ENCODE assay signal across 8 mouse cellular contexts in genomic region chr15:103240160-103241028, GRCm38 (mm10). TPM values are rescaled to one million over a fixed set of nuclear protein-coding genes. Genes with fewer than 3 reads are reported as not detected.
A peak's percentile ranks its signal among the peaks of the same experiment; 100 is the strongest.
DNase-seq lines count a peak whose midpoint lies in the region; ATAC-seq and TF ChIP-seq lines count a peak whose summit lies in the region.

Gene Hnrnpa1, plus strand, starts transcription at chr15:103240432.

- TF ChIP-seq POLR2A in CH12.LX (IDR thresholded peaks at IDR 0.05; ENCODE audit: low read depth, low read length) = peak; percentile 96
- TF ChIP-seq POLR2A in testis, adult 2 months (IDR thresholded peaks at IDR 0.05; ENCODE audit: control insufficient read depth, low read depth, low read length) = peak; percentile 95

- TF ChIP-seq RAD21 in CH12.LX (IDR thresholded peaks at IDR 0.05; ENCODE audit: low read depth, low read length) = no peak

- under 1% methylated on average over 47 of the region's 47 CpGs for WGBS in forebrain, embryonic 11.5 days
- under 1% methylated on average over 47 of the region's 47 CpGs for WGBS in heart, embryonic 16.5 days
- WGBS in liver, embryonic 15.5 days (ENCODE audit: insufficient replicate concordance) = 0% methylated on average over 47 of the region's 47 CpGs
- under 1% methylated on average over 47 of the region's 47 CpGs for WGBS in neural tube, embryonic 12.5 days

- peaks cover 0 to 35% of the 10 kb centered on the region in 2 experiments; a peak in 3 of 4 replicates for H3K4me1 ChIP-seq in CH12.LX (ENCODE audit: control insufficient read depth in 1 of 2, insufficient read depth in 2 of 2)
- H3K4me1 ChIP-seq in forebrain, embryonic 11.5 days (replicated peaks; ENCODE audit: control insufficient read depth, insufficient read depth, low read length) = peaks cover 12% of the 10 kb centered on the region; the same call in 1 of the 2 replicates
- H3K4me1 ChIP-seq in heart, embryonic 16.5 days (ENCODE audit: control insufficient read depth, insufficient read depth, low read length) = peaks cover 35% of the 10 kb centered on the region
- peaks cover 50% of the 10 kb centered on the region for H3K4me1 ChIP-seq in liver, embryonic 15.5 days (replicated peaks)
- H3K4me1 ChIP-seq in neural tube, embryonic 12.5 days = peaks cover 33% of the 10 kb centered on the region
- H3K4me1 ChIP-seq in testis, adult 2 months (ENCODE audit: control insufficient read depth, insufficient read depth, low read length) = no peaks in the 10 kb centered on the region

- no peaks in the 10 kb centered on the region for H3K9me3 ChIP-seq in CH12.LX (replicated peaks; ENCODE audit: low read length)
- H3K9me3 ChIP-seq in forebrain, embryonic 11.5 days (ENCODE audit: control insufficient read depth, low read length) = no peaks in the 10 kb centered on the region
- H3K9me3 ChIP-seq in heart, embryonic 16.5 days (replicated peaks; ENCODE audit: control insufficient read depth, low read length) = no peaks in the 10 kb centered on the region
- H3K9me3 ChIP-seq in liver, embryonic 15.5 days (replicated peaks) = no peaks in the 10 kb centered on the region
- H3K9me3 ChIP-seq in neural tube, embryonic 12.5 days = no peaks in the 10 kb centered on the region

- H3K36me3 ChIP-seq in CH12.LX (replicated peaks in 1 of 2; ENCODE audit: control insufficient read depth in 1 of 2, insufficient read depth in 1 of 2, low read length in 1 of 2) = peaks cover 34 to 46% of the 10 kb centered on the region in 2 experiments
- peaks cover 22% of the 10 kb centered on the region; the same call in 1 of the 2 replicates for H3K36me3 ChIP-seq in forebrain, embryonic 11.5 days (ENCODE audit: control insufficient read depth, insufficient read depth, low read length)
- peaks cover 33% of the 10 kb centered on the region for H3K36me3 ChIP-seq in heart, embryonic 16.5 days (ENCODE audit: control insufficient read depth, insufficient read depth)
- peaks cover 63% of the 10 kb centered on the region for H3K36me3 ChIP-seq in liver, embryonic 15.5 days (replicated peaks)
- peaks cover 35% of the 10 kb centered on the region for H3K36me3 ChIP-seq in neural tube, embryonic 12.5 days
- H3K36me3 ChIP-seq in testis, adult 2 months (ENCODE audit: control insufficient read depth, insufficient read depth, low read length) = peaks cover 3% of the 10 kb centered on the region

- in situ Hi-C loops in CH12.LX (cut with MboI; ENCODE audit: low pct_ligation_motif_present, low pct_unique_long_range_greater_than_20kb, low sequenced_read_pairs) = no loop called here

- H3K27me3 ChIP-seq in CH12.LX (replicated peaks) = no peaks in the 10 kb centered on the region
- no peaks in the 10 kb centered on the region for H3K27me3 ChIP-seq in forebrain, embryonic 11.5 days (ENCODE audit: control insufficient read depth, insufficient read depth, low read length)
- no peaks in the 10 kb centered on the region for H3K27me3 ChIP-seq in heart, embryonic 16.5 days (ENCODE audit: control insufficient read depth, insufficient read depth, low read length)
- H3K27me3 ChIP-seq in liver, embryonic 15.5 days = no peaks in the 10 kb centered on the region
- H3K27me3 ChIP-seq in neural tube, embryonic 12.5 days (replicated peaks) = no peaks in the 10 kb centered on the region
- no peaks in the 10 kb centered on the region for H3K27me3 ChIP-seq in testis, adult 2 months (ENCODE audit: control insufficient read depth, insufficient read depth, low read length)

- peak within 1 kb of the TSS; percentile 86 for H3K27ac ChIP-seq in CH12.LX (ENCODE audit: insufficient read depth, low read depth)
- peak within 1 kb of the TSS; percentile 96 for H3K27ac ChIP-seq in forebrain, embryonic 11.5 days (ENCODE audit: low read depth, low read length)
- H3K27ac ChIP-seq in heart, embryonic 16.5 days (ENCODE audit: low read length) = peak within 1 kb of the TSS; percentile 98
- peak within 1 kb of the TSS; percentile 98 for H3K27ac ChIP-seq in liver, embryonic 15.5 days (replicated peaks)
- H3K27ac ChIP-seq in neural tube, embryonic 12.5 days = peak within 1 kb of the TSS; percentile 81
- H3K27ac ChIP-seq in testis, adult 2 months (ENCODE audit: control insufficient read depth, insufficient read depth, low read depth, low read length) = peak within 1 kb of the TSS; percentile 99

- peak; percentile 100 for DNase-seq in CH12.LX (ENCODE audit: extremely low read depth)
- DNase-seq in c-Kit-positive CD71-positive TER-119-negative erythroid progenitor cells, embryonic 14.5 days (ENCODE audit: low read depth) = peak; percentile 98
- peak; percentile 91 for DNase-seq in forebrain, embryonic 11.5 days (ENCODE audit: low spot score)
- peak; percentile 91 to 98 for DNase-seq in kidney, postnatal 36 days

- peak within 1 kb of the TSS; percentile 97; the same call in 1 of the 2 replicates for H3K4me2 ChIP-seq in CH12.LX (ENCODE audit: insufficient read depth, low read depth, poor library complexity, severe bottlenecking)
- H3K4me2 ChIP-seq in forebrain, embryonic 11.5 days (ENCODE audit: low read depth, low read length, severe bottlenecking) = peak within 1 kb of the TSS; percentile 73
- peak within 1 kb of the TSS; percentile 86 for H3K4me2 ChIP-seq in heart, embryonic 16.5 days (ENCODE audit: low read depth, low read length)
- H3K4me2 ChIP-seq in liver, embryonic 15.5 days = peak within 1 kb of the TSS; percentile 83
- H3K4me2 ChIP-seq in neural tube, embryonic 12.5 days (replicated peaks) = peak within 1 kb of the TSS; percentile 95

- TF ChIP-seq EP300 in CH12.LX (IDR thresholded peaks at IDR 0.05; ENCODE audit: low read length) = no peak

- peak within 1 kb of the TSS; percentile 59 to 77 (median 74) for H3K4me3 ChIP-seq in CH12.LX (replicated peaks in 1 of 3; ENCODE audit: low read depth in 2 of 3, low read length in 2 of 3, poor library complexity in 1 of 3)
- peak within 1 kb of the TSS; percentile 78 for H3K4me3 ChIP-seq in forebrain, embryonic 11.5 days (ENCODE audit: low read depth, low read length)
- peak within 1 kb of the TSS; percentile 75 for H3K4me3 ChIP-seq in heart, embryonic 16.5 days (ENCODE audit: low read length)
- H3K4me3 ChIP-seq in liver, embryonic 15.5 days (replicated peaks) = peak within 1 kb of the TSS; percentile 84
- H3K4me3 ChIP-seq in neural tube, embryonic 12.5 days = peak within 1 kb of the TSS; percentile 60
- H3K4me3 ChIP-seq in testis, adult 2 months (ENCODE audit: control insufficient read depth, low read depth, low read length) = peak within 1 kb of the TSS; percentile 99

- ATAC-seq in forebrain, embryonic 11.5 days (replicated peaks; ENCODE audit: low FRiP score) = peak; percentile 91
- peak; percentile 90 for ATAC-seq in heart, embryonic 16.5 days (replicated peaks; ENCODE audit: extremely low read depth, insufficient read depth, low FRiP score)
- peak; percentile 77 for ATAC-seq in liver, embryonic 15.5 days (ENCODE audit: insufficient read depth)
- ATAC-seq in neural tube, embryonic 12.5 days (ENCODE audit: low FRiP score, low read depth) = peak; percentile 94

- dilution Hi-C loops in CH12.LX (cut with MboI; ENCODE audit: extremely low pct_ligation_motif_present, extremely low pct_unique_long_range_greater_than_20kb, low sequenced_read_pairs) = no loop called here

- no peak for TF ChIP-seq CTCF in CH12.LX (conservative IDR thresholded peaks at IDR 0.05 in 1 of 2, IDR thresholded peaks at IDR 0.05 in 1 of 2; ENCODE audit: low read depth in 2 of 2, low read length in 2 of 2)
- no peak for TF ChIP-seq CTCF in testis, adult 2 months (IDR thresholded peaks at IDR 0.05; ENCODE audit: control insufficient read depth, insufficient read depth, insufficient replicate concordance, low read depth, low read length)

- H3K9ac ChIP-seq in CH12.LX (ENCODE audit: insufficient read depth, low read depth) = peak within 1 kb of the TSS; percentile 96
- peak within 1 kb of the TSS; percentile 95 for H3K9ac ChIP-seq in forebrain, embryonic 11.5 days (ENCODE audit: low read length)
- H3K9ac ChIP-seq in heart, embryonic 16.5 days (ENCODE audit: low read length) = peak within 1 kb of the TSS; percentile 83
- H3K9ac ChIP-seq in liver, embryonic 15.5 days = peak within 1 kb of the TSS; percentile 79
- peak within 1 kb of the TSS; percentile 69 for H3K9ac ChIP-seq in neural tube, embryonic 12.5 days

- H3K79me2 ChIP-seq in CH12.LX (replicated peaks; ENCODE audit: control insufficient read depth, extremely low read depth, insufficient read depth, poor library complexity, severe bottlenecking) = peaks cover 73% of the 10 kb centered on the region

TF ChIP-seq in CH12.LX, 34 proteins besides CTCF, POLR2A, EP300 and RAD21 (continues in another document):
- TF ChIP-seq MXI1 (IDR thresholded peaks at IDR 0.05; ENCODE audit: low read depth, low read length) (peak; percentile 94), ZNF384 (IDR thresholded peaks at IDR 0.05; ENCODE audit: low read depth, low read length) (peak; percentile 58), JUN (IDR thresholded peaks at IDR 0.05; ENCODE audit: insufficient read depth, low read depth, low read length) (peak; percentile 4; the same call in 1 of the 2 replicates), GABPA (IDR thresholded peaks at IDR 0.05; ENCODE audit: insufficient replicate concordance, low read depth, low read length) (no peak), SIN3A (IDR thresholded peaks at IDR 0.05; ENCODE audit: low read length) (peak; percentile 78), ELF1 (IDR thresholded peaks at IDR 0.05; ENCODE audit: low read depth, low read length) (peak; percentile 42), ZKSCAN1 (IDR thresholded peaks at IDR 0.05; ENCODE audit: borderline replicate concordance, low read depth, low read length) (no peak), MAFK (IDR thresholded peaks at IDR 0.05; ENCODE audit: insufficient replicate concordance, low read length) (no peak), MAX (IDR thresholded peaks at IDR 0.05; ENCODE audit: low read length) (peak; percentile 99), KAT2A (IDR thresholded peaks at IDR 0.05; ENCODE audit: insufficient replicate concordance, low read length) (0 out of 2 replicates have a peak, but pooled peaks have one; percentile 49), NELFE (IDR thresholded peaks at IDR 0.05; ENCODE audit: low read depth, low read length) (peak; percentile 99), BHLHE40 (IDR thresholded peaks at IDR 0.05; ENCODE audit: low read depth, low read length) (peak; percentile 88), ETS1 (conservative IDR thresholded peaks at IDR 0.05; ENCODE audit: low read depth, low read length) (no peak; the same call in 1 of the 2 replicates), IRF4 (IDR thresholded peaks at IDR 0.05; ENCODE audit: low read depth, low read length) (0 out of 2 replicates have a peak, but pooled peaks have one; percentile 39)

RNA-seq across cellular contexts. Expression of gene Hnrnpa1, which starts in this region (rescaled TPM):
- total RNA-seq in CH12.LX (2012; rRNA removed) (635 and 691 TPM in 2 replicates), CH12.LX (2014; rRNA removed) (757 and 802 TPM in 2 replicates)
- polyA plus RNA-seq in CH12.LX (2012; ENCODE audit: insufficient read length, low read depth) = 1,746 and 1,799 TPM in 2 replicates
- polyA plus RNA-seq in forebrain, embryonic 11.5 days (2014; fragmentation: Nextera tagmentation; extraction: Ambion mirVana) = 1,395 and 1,473 TPM in 2 replicates
- polyA plus RNA-seq in heart, embryonic 16.5 days (2015; fragmentation: Nextera tagmentation; extraction: Ambion mirVana) = 344 and 353 TPM in 2 replicates
- polyA plus RNA-seq in liver, embryonic 15.5 days (2015; fragmentation: Nextera tagmentation; extraction: Ambion mirVana) = 193 and 220 TPM in 2 replicates
- polyA plus RNA-seq in neural tube, embryonic 12.5 days (2016; fragmentation: Nextera tagmentation; extraction: Ambion mirVana) = 1,154 and 1,199 TPM in 2 replicates
- polyA plus RNA-seq in testis, adult 2 months (2012; rRNA removed) = 43.2 and 53.3 TPM in 2 replicates

Comparison
In these comparisons a context has a peak if more than half of its experiments do, and no peak if none do; other contexts are left out.
1. Peak in every context shown above with its lines: DNase-seq, ATAC-seq, H3K4me3 ChIP-seq and H3K27ac ChIP-seq.